Mouse (Mus musculus): ENCODE measurements around the gene Gm14440.
"Not testable (repeated sequence)": the region's sequence is repeated elsewhere in the genome, so short reads cannot be mapped to it uniquely, and the experiment has no call there.

Gm14440 gene

GRCm38 (mm10) chr2:175274825-175275224, at the start of gene Gm14440:
Gene Gm14440 (plus strand): TSS chr2:175275125.
- DNase-seq (ENCODE audit: low spot score in 2 of 2), result not testable (repeated sequence)
